Mouse (Mus musculus) olfactory bulb, adult 2 months (tissue): ENCODE measurements around the gene Rpl31. TPM values are rescaled to one million over a fixed set of nuclear protein-coding genes. Genes with fewer than 3 reads are reported as not detected.

Experiments used
- H3K27ac ChIP-seq: fragments of 200-500 bp; 2 replicates; pipeline ENCODE4 v1.5.1; 2012; ENCODE audit warnings: low read depth, low read length; ENCODE audit not compliant: insufficient read depth
- H3K4me1 ChIP-seq: fragments of 200-500 bp; 2 replicates; pipeline ENCODE4 v1.6.1; 2012; ENCODE audit warnings: low read length; ENCODE audit not compliant: control insufficient read depth, insufficient read depth
- H3K4me3 ChIP-seq: fragments of 200-500 bp; 2 replicates; pipeline ENCODE4 v1.5.1; 2012; ENCODE audit warnings: mild to moderate bottlenecking, low read depth, low read length, moderate library complexity; ENCODE audit not compliant: insufficient read depth
- CTCF ChIP-seq: fragments of 200-500 bp; IDR thresholded peaks from 2 replicates; pipeline ENCODE4 v1.5.1; 2012; ENCODE audit warnings: low read depth, mild to moderate bottlenecking, low read length, moderate library complexity; ENCODE audit not compliant: insufficient read depth
- POLR2A ChIP-seq: fragments of 200-500 bp; IDR thresholded peaks from 2 replicates; pipeline ENCODE4 v1.6.1; 2012; ENCODE audit warnings: mild to moderate bottlenecking, low read depth, low read length, moderate library complexity; ENCODE audit not compliant: insufficient read depth
- WGBS: fragments of 180-500 bp; shearing (Covaris S2); methylation state at CpG from one replicate; pipeline ENCODE4 v1.1.7; 2018; 5-methylcytosine and 5-hydroxymethylcytosine counted together
- polyA plus RNA-seq: library from polyadenylated mRNA; stranded (reverse); fragments of >200 nt; gene quantifications from 2 replicates; pipeline ENCODE4 v1.2.4, GENCODE M21; 2012; ENCODE audit warnings: low replicate concordance; ENCODE audit not compliant: missing spikeins, insufficient read depth, insufficient read length

Rpl31 gene
- 807 TPM in 1 of 2 replicates, not detected in the other for polyA plus RNA-seq

DNA sequence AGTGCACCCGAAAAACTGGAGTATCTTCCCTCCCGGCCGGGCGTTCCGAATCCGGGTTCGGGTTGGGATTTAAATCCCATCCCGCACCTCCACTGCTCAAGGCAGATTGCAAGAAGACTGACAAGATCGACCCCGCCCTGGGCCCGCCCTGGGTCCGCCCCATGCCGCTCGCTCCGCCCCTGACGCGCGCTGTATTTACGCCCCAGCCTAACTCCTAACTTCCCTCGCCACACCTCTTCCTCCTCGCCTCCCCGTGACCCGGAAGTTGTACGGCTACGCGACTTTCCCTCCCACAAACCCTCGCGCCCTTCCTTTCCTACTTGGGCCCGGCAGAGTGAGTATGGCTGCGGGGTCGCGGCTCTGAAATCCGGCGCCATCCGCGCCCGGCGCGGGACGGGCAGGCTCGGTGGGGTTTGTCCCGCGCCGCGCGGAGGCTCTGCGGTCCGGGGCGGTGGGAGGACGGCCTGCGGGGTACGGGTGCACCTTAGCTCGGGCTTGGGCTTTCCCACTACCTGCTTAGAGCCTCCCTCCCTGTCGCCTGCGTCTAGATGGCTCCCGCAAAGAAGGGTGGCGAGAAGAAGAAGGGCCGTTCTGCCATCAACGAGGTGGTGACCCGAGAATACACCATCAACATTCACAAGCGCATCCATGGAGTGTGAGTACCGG lies at the start of gene Rpl31:
Gene Rpl31, plus strand, starts transcription at position 242 of the 666 bp plus-strand sequence.
- Histone ChIP-seq H3K4me1 (no peaks in the 10 kb centered on the region; the same call in 1 of the 2 replicates), H3K27ac (peak within 1 kb of the TSS; percentile 55), H3K4me3 (peak within 1 kb of the TSS; percentile 91)
- under 1% methylated on average over 62 of the region's 62 CpGs for WGBS
- TF ChIP-seq POLR2A (peak; percentile 68), CTCF (no peak)

DNA sequence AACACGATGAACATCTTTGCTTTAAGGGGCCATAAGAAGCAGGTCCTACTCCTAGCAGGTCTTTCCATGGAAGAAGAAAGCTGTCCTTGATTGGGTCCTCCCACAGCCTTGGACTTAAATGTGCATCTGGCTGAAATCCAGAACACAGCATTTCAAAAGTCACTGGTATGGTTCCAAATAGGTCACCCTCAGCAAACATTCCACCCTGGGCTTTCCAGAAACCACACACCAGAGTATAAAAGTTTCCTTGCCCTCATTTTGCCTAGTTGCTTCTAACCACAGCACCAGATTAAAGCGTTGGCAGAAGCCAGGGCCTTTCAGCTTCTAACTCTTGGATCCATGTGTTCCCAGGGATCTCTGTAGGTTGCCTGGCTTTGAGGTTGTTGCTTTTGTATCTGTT lies 49.7 kb upstream of the Rpl31 start:
- Histone ChIP-seq H3K4me3 (no peak overlapping the region), H3K4me1 (peaks cover 11% of the 10 kb centered on the region), H3K27ac (no peak overlapping the region)
- no peak for TF ChIP-seq POLR2A
- no peak for TF ChIP-seq CTCF
- WGBS, result 58% methylated on average over 2 of the region's 2 CpGs

- Histone ChIP-seq H3K27ac (no peak overlapping the region), H3K4me1 (peaks cover 7% of the 10 kb centered on the region), H3K4me3 (no peak overlapping the region)
- TF ChIP-seq POLR2A (no peak), CTCF (no peak)
- WGBS, result 36% methylated on average over 7 of the region's 7 CpGs
Observed at GRCm38 (mm10) chr1:39318870-39319269, 48.8 kb upstream of the Rpl31 start.

DNA sequence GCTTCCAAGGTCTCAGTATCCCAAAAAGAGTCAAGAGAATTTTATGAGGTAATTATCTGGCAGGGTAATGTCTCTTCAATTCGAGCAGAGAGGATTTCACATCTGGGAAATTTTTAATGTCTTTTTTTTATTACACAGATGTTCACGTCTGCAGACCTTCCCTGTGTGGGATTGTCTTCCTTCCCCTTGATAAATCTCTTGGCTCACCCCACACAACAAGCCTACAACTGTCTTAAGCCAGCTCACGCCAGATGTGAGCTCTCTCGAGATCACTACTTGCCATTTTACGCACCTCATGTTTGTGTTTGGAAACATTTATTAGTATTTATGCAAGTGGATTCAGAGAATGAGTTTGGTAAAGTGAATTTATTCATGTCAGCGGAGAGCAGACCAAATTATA lies 45.7 kb upstream of the Rpl31 start:
- 76% methylated on average over 6 of the region's 6 CpGs for WGBS
- Histone ChIP-seq H3K4me1 (peaks cover 3% of the 10 kb centered on the region), H3K4me3 (no peak overlapping the region), H3K27ac (no peak overlapping the region)
- TF ChIP-seq CTCF (no peak), POLR2A (no peak)

- Histone ChIP-seq H3K27ac (no peak overlapping the region), H3K4me3 (no peak overlapping the region), H3K4me1 (peaks cover 3% of the 10 kb centered on the region)
- 90% methylated on average over 6 of the region's 6 CpGs for WGBS
- TF ChIP-seq CTCF (no peak), POLR2A (no peak)
Observed at GRCm38 (mm10) chr1:39325228-39325627, 42.4 kb upstream of the Rpl31 start.

DNA sequence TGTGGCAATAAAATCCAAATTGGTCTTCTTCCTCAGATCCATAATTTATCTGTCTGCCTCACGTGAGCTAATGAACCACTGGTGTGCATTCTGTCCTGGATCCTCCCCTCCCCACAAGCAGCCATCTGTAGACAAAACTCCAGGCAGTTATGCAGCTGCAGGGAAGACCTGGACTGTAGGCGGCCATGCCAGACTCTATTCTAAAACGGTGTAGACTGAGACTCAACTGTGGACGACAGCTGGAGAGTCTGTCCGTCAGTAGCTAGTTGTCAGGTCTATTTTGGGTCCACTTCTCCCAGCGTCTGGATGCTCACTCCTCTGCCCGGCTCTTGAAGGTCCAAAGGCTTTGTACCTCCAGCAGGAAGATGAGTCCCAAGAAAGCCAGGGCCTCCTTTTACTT lies 40.1 kb upstream of the Rpl31 start:
- Histone ChIP-seq H3K27ac (no peak overlapping the region), H3K4me3 (no peak overlapping the region), H3K4me1 (peaks cover 3% of the 10 kb centered on the region)
- TF ChIP-seq CTCF (no peak), POLR2A (no peak)
- 51% methylated on average over 7 of the region's 7 CpGs for WGBS

- Histone ChIP-seq H3K4me3 (no peak overlapping the region), H3K4me1 (peaks cover 8% of the 10 kb centered on the region), H3K27ac (no peak overlapping the region)
- TF ChIP-seq CTCF, result no peak
- TF ChIP-seq POLR2A, result no peak
- 84% methylated on average over 7 of the region's 7 CpGs for WGBS
Observed at GRCm38 (mm10) chr1:39330857-39331594, 36.6 kb upstream of the Rpl31 start.

DNA sequence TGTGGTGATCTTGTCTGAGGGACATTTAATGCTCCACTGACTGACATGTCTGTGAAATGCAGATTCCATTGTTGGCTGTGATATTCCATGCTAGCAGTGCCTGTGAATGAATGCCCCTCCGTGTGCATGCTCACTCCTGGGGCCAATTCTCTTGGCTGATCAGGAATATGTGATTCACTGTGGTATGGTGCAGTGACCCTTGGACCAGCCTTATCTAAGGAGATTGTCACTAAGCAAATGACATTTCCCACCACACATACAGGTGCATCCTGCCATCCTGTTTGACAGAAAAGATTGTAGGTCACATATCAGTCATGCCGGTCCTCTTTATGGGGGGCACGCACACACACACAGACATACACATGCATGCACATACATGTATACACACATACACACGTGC lies 35.2 kb upstream of the Rpl31 start:
- Histone ChIP-seq H3K27ac (no peak overlapping the region), H3K4me3 (no peak overlapping the region), H3K4me1 (peaks cover 8% of the 10 kb centered on the region)
- 88% methylated on average over 4 of the region's 4 CpGs for WGBS
- TF ChIP-seq POLR2A, result no peak
- no peak for TF ChIP-seq CTCF

- WGBS, result 56% methylated on average over 15 of the region's 15 CpGs
Observed at GRCm38 (mm10) chr1:39335561-39336196, 32.0 kb upstream of the Rpl31 start.

More at GRCm38 (mm10) chr1:39335561-39336196, 32.0 kb upstream of the Rpl31 start:
- no peak overlapping the region for H3K4me3 ChIP-seq
- peaks cover 4% of the 10 kb centered on the region; the same call in 1 of the 2 replicates for H3K4me1 ChIP-seq
- TF ChIP-seq CTCF, result no peak
- TF ChIP-seq POLR2A, result no peak
- H3K27ac ChIP-seq, result no peak overlapping the region
